Mouse (Mus musculus) cerebral cortex, adult 2 months (tissue): ENCODE measurements around the gene Appl2.

Experiments
- WGBS: fragments of 180-500 bp; shearing (Covaris S2); methylation state at CpG from one replicate; pipeline ENCODE4 v1.1.7; 2018; 5-methylcytosine and 5-hydroxymethylcytosine counted together

Appl2 gene

GRCm38 (mm10) chr10:83565449-83566441 lies 82.8 kb downstream of the Appl2 start:
- 94% methylated on average over 7 of the region's 7 CpGs for WGBS
